Mouse (Mus musculus) R1 (cell line): ENCODE measurements around the gene Fgfr2.

ENCODE experiments used
- DNase-seq: peaks from one replicate; pipeline ENCODE4 v3.0.0-alpha.2; 2018; ENCODE audit warnings: low read depth, low spot score

Gene Fgfr2

GRCm38 (mm10) chr7:130303464-130303863 lies 2819.7 kb downstream of the Fgfr2 start:
- no peak for DNase-seq

GRCm38 (mm10) chr7:130300606-130301005 lies 2822.5 kb downstream of the Fgfr2 start:
- DNase-seq = no peak

- no peak for DNase-seq
These were observed 2824.1 kb downstream of the Fgfr2 start for GRCm38 (mm10) chr7:130298926-130299594.

DNA sequence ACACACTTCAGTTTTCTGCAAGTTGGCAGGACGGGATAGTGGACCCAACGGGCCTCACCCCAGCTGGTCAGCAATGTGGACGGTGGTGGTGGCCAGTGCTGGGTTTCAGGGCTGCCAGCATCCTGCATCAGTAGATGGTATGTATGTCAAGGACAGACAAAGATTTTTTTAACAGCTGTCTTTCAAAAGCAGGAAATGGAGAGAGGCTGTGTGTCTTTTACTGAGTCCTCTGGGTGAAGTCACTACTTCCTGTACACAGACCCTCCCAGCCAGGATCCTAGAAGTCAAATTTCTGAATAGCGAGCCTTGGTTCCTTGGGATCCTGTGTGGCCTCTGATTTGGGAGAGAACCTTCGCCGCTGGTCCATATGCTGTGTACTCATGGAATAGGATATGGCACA lies 2832.0 kb downstream of the Fgfr2 start:
- no peak for DNase-seq

GRCm38 (mm10) chr7:130289428-130289790 lies 2833.7 kb downstream of the Fgfr2 start:
- DNase-seq = no peak

GRCm38 (mm10) chr7:130288719-130289427 lies 2834.3 kb downstream of the Fgfr2 start:
- DNase-seq = no peak

- no peak for DNase-seq
These were observed 2834.9 kb downstream of the Fgfr2 start for GRCm38 (mm10) chr7:130288248-130288647.

- DNase-seq = no peak
These were observed 2844.1 kb downstream of the Fgfr2 start for GRCm38 (mm10) chr7:130278738-130279705.

DNA sequence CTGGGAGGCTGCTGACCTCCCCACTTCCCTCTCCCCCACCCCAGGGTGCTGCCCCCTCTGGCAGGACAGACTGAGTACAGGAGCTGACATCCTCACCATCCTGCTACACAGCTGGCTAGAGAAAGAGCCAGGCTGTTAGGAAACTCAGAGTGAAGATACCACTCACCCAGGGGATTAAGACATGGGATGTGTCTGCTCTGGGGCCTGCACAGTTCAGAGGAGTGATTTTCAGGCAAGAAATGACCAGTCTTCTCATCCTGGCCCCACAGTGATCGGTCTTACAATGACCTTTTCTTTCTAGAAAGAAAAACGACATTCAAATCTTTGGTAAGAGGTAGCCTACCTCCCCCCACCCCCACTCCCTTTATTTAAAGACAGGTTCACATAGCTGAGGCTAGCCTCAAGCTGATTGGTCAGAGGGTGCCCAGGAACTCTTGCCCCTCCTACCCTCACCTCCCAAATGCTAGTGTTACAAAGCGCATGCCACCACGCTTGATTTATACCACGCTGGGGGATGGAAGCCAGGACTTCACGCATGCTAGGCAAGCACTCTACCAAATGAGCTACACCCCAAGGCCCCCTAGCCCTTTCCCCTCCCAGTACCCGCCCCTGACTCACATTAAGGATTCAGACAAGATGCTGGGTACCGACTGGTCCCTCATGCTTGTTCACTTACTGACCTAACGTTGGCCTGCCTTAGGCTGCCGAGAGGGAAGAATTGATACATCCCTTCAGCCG lies 2845.0 kb downstream of the Fgfr2 start:
- peak; percentile 15 for DNase-seq

DNA sequence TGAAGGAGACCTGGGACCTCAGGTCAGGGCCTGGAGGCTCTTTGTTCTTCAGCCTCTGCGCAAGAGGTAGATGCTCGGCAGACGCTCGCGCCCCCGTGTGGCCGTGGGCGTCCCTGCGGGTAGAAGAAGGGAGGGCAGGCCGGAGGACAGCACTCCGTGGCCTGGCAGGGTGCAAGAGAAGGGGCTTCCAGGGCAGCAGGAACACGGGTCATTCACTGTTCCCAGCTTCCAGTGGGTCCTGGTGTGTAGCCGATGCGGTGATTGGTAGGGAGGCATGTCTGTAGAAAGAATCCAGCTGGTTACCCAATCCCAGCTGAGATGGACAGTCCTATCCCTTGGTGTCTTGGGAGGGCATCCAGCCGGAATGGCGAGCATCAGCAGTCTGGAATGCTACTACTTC lies 2849.9 kb downstream of the Fgfr2 start:
- peak; percentile 56 for DNase-seq

DNA sequence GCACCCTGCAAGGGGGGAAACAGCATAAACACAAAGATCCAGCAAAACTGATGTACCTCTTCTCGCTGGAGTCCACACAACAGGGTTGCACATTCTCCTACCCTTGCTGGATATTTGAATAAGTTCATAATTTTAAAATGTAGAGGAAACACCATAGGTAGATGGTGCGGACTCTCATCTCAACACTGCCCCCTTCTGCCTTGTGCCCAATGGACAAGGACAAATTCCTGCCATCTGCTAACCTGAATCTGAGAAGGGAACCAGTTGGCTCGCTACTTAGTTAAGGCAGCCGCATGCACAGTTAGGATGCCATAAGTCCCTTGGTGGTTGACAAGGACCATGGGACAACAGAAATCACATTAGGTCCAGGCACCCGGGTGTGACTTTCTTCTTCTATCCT lies 2852.3 kb downstream of the Fgfr2 start:
- no peak for DNase-seq

DNA sequence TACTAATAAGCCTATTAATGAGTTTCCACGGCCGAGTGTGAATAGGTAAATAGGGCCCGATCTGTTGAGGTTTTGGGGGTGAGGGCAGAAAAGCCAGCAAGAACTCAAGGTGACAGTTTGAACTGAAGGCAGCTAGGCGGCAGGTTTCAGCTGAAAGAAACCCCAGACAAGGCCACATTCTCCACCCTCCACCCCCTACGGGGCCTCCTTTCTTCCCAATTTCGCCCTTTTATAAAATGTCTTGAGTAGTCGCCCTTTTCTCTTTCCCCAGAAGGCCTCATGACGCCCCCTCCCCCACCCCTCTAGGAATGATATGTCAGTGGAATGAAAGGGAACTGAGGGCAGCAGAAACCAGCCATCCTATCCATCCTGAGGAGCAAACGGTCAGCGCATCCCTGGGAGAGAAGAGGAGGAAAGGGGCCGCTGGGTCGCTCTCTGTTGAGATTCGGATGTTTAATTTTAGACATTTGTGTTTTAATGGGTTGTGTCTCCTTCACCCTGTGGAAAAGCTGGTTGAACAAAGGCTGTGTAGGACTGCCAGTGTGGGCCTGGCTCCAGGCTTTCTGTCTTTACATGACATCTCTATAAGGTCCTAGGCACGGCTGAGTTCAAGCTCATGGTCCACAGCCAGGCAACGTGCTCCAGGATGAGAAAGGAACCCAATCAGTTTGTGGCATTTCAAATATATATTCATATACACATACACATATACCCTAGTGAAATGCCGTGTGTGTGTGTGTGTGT lies 2853.9 kb downstream of the Fgfr2 start:
- DNase-seq = peak; percentile 52

- DNase-seq = peak; percentile 73
These were observed 2856.1 kb downstream of the Fgfr2 start for GRCm38 (mm10) chr7:130267099-130267498.

DNA sequence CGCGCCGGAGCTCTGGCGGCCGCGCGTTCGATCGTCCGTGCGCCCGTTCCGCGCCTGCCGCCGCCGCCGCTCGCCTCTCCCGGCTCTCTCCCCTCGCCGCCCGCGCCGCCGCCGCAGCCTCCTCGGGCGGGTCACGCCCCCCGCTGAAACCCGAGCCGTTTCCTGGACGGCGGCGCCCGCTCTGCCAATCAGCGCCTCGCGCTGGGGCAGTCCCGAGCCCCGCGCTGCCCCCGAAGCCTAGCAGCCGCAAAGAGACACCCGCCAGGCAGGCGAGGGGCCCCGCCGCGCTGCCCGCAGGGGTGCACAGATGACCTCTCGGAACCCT lies 2857.0 kb downstream of the Fgfr2 start:
- peak; percentile 75 for DNase-seq

GRCm38 (mm10) chr7:130265319-130266165 lies 2857.6 kb downstream of the Fgfr2 start:
- peak; percentile 45 for DNase-seq

GRCm38 (mm10) chr7:130264616-130265318 lies 2858.4 kb downstream of the Fgfr2 start:
- DNase-seq = peak; percentile 93

DNA sequence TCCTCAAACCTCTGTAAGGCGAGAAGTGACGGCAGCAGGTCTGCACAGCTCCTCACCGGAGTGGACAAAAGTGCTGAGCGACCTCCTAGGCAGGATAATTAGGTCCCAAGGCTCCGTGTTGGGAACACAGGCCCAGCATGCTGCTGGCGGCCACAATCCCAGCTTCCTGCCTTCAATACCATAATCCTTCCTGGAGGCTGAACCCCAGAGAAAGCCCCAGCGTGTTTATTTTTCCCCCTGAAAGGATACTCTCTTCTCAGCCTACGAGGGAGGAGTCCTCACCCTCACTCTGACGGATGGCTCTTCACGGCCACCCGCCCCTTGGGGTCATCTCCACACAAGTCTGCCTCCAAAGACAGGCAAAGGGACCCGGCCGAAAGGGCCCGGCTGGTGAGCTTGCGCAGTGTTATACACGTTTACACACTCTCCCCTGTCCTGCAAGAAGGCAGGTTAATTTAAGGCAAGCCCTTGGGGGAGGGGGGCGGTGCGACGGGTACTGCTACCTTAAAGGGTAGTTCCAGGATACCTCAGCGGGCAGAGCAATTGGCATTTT lies 2859.3 kb downstream of the Fgfr2 start:
- DNase-seq = peak; percentile 36

- no peak for DNase-seq
These were observed 2859.9 kb downstream of the Fgfr2 start for GRCm38 (mm10) chr7:130263233-130263594.
